Mouse (Mus musculus): ENCODE data around the gene Med15.

- TF ChIP-seq CTCF (IDR thresholded peaks at IDR 0.05) (no peak), EP300 (IDR thresholded peaks at IDR 0.05) (no peak)
Measured at GRCm38 (mm10) chr16:17652607-17653006, 80.1 kb downstream of the Med15 start.
